Mouse (Mus musculus) cerebellum, postnatal 25 days (tissue): ENCODE data around the gene Tle3.

Experiments
- DNase-seq, 2 experiments: peaks; one replicate each; pipeline ENCODE4 v3.0.0; 2021; ENCODE audit warnings: mixed read lengths in 2 of 2

Gene Tle3

DNA sequence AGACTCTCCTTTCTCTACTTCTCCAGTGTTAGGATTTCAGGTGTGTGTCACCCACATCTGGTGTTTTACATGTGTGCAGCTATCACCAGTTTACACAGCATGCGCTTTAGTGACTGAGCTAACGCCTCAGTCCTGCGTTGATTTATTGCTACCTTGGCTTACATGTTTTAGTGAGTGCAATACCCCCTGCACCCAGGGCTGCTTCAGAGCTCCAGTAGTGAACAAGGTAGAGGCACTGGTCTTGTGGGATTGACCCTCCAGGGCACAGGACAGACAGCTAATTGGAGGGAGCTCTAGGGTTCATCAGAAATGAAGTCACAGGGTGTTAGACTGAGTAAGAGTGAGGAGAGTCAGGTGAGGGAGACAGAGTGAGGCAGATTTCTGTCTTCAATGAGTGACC is 12.4 kb upstream of the Tle3 start:
- no peak for DNase-seq

DNA sequence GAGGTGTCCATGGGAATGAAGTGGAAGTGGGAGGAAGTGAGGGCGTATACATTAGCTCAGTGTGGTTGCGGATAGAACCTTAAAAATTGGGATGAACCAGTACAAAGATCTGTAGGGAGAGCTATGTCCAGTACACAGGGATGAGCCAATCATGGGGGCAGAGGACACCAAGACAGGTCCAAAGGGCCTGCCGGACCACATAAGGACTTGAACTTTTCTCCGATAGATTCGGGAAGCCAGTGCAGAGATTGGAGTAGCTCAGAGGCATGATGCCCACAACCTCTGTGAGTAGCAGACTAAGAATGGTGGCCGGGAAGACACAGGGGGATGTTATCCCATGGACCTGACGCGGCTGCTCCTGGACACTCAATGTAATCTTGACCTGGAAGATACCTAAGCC is 12.0 kb upstream of the Tle3 start:
- no peak for DNase-seq

DNA sequence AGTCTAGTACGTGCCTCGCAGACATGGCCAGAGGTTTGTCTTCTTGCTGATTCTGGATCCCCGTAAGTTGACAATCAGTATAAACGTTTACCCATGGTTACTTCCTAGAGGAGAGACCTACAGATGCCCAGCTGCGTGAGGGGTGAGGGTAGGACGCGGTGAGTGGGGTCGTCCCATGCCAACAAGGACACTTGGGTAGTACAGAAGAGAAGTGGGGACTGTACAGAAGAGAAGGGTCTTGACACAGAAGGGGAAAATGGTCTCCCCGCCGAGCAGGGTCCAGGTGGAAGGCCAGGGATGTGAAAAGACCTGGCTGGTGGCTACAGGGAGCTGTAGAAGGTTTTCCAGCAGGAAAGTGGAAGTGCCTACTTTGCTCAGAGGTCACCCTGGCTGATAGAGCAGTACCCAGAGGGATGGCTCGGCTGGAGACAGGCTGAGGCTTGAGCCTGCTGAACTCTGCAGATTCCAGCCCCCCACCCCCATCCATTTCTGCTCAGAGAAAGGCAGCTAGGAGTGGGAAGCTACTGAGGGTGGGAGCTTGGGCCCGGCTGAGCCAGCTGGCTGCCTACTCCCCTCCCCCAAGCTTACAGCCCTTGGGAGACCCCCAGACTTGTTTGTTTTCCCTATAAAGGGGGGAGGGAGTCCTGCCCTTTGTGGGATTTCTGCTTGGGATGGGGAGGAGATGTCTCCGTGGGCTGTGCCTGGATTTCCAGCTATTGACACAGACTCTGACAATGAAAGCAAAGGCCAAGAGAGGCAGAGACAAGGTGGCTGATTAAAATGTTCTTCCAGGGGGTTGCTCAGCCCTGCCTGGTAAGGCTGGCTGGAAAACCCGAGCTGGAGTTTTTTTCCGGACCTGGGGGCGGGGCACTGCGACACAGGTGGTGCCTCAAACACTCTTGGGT is 11.2 kb upstream of the Tle3 start:
- DNase-seq, result peak in 1 of 2 experiments; percentile 49

DNA sequence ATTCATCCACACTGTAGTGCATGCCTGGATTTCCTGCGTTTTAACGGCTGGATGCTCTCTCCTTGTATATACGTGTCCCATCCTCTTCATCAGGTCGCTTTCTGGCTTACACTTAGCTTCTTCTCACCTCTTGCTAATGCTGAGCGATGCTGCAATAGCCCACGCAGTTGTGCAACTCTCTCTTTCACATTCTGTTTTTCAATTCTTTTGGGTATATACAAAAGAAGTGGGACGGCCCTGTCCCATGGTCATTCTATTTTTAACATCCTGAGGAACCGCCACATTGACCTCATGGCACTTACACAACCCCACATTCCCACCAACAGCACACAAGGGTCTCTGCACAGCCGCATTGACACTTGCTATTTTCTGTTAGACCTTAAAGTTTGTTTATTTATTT is 9.0 kb upstream of the Tle3 start:
- no peak for DNase-seq

DNA sequence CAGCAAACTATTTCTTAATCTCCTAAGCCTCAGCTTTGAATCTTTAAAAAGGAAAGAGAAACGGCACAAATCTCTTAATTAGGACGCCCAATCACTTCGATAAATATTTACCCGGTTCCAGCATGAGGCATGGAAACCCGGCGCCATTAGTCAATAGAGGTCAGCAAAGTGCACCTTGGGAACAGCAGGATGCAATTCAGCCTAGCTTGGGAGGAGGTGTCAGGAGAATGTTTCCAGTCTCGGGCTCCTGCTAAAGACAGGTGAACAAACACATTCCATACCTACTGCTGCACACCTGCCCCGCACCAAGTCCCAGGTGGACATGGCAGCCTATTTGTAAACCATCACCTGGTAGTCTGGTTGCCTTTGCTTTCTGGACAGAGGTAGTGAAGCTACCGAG is 6.1 kb upstream of the Tle3 start:
- DNase-seq, result no peak

DNA sequence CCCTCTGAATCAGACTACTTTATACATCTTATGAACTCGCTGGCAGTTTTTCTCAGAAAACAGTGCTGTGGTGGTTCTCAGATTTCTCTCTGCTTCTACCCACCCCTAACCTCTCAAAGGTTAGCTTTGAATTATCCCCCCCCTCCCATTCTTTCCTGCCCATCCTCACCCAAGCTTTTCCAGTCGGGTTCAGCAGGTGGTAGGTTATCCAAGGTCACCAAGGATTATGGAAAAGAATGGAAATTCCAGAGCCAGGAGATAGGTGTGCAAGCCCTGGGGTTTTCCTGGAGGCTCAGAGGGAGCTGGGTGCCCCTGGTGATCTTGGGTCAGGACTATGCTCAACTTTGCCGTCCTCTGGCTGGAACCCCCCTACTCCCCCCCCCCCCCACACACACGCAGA is 5.0 kb upstream of the Tle3 start:
- DNase-seq, result no peak

DNA sequence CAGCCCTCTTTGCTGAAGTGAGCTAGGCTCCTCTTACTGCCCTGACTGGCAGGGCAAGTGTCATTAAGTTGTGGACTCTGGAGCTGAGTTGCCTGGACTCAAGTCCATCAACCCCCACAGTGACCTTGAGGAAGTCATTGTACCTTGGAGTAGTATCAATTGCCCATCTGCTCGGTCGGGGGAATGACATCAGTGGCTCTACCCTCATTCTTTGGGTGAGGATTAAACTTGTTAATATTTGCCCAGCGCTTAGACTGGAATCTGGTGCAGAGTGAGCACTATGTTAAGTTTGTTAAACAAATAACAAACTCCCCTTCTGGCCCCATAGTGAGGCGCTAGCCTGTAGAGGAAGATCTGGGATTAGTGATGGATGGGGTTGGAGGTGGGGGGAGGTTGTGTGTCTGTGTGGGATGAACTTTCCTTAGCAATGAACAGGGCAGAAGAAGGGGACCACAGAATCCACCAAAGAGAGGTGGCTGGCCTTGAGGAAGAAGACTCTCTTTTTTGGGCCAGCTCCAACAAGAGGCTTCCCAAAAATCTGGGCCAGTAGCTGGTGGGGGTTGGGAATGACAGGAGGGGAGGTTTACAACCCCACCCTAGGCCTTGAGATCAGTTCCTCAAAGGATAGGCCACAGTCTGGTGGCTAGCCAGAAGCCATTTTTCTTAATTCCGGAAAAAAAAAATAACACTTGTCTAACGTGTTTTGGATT is 4.2 kb upstream of the Tle3 start:
- DNase-seq, result no peak

DNA sequence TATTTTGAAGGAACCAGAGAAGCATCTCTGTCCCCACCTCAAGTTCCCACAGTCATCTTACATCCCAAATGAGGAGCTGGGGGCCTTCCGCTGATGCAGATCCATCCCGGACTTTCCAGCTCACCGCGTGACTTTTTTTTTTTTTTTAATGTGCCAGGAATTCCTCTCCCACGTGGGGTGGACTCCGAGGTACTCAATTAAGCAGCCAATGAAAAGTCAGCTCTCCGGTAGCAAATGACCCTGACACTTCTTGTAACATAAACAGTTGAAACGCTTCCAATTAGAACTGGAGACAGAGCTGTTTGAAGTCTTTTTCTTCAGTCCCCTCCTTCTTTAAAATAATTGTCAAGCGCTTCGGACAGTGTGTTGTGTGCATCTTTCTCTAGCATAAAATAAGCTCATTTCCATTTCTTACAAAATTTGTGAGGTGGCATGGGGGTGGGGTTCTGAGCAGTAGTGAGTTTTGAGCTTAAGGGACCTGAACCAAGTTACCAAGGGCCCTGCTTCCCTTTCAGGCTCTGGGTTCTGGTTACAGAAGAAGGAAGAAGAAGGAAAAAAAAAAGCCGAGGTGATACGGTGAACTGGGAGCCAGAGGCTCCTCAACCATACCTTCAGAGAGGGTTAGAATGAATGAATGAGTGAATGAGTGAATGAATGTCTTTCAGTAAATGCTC is 3.5 kb upstream of the Tle3 start:
- peak; percentile 67 to 68 for DNase-seq

DNA sequence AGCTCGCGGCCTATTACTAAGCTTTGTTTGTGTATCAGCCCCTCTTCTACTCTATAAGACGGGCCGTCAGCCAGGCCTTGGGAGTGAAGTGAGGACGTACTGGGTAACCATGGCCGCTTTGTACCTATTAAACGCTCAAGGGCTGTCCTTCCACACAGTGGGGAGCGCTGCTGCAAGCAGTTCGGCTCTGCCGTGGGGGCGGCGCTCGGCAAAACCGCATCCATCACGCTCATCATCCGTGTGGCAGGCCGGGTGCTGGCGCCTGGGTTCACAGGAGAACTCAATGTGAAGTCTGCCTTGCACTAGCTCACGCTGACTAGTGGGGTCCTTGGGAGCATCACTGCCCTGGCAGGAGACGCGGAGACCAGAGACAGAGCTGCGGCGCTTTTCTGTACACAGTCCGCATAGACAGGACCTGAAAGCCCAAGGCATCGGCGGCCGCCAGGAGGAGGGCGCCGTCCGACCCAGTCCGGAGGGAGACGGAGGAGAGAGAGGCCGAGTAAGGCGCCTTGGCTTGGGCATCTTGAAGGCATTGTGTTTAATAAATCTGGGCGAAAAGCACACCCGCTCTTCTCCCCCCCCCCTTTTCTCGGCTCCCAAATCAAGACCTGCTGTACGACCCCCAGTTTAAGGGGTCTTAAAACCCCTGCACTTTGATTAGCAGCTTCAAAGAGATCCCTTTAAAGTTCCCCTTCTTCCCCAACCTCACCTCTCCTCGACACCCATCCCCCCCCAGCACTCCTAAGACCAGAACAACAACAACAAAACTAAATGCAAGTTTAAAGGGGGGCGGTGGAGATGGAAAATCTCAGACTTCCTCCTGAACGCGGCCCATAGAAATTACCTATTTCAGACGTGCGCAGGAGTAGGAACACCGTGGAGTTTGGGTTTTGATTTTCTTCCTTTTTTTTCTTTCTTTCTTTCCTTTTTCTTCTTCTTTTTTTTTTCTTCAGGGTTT is 2.6 kb upstream of the Tle3 start:
- DNase-seq, result peak; percentile 78 to 79

DNA sequence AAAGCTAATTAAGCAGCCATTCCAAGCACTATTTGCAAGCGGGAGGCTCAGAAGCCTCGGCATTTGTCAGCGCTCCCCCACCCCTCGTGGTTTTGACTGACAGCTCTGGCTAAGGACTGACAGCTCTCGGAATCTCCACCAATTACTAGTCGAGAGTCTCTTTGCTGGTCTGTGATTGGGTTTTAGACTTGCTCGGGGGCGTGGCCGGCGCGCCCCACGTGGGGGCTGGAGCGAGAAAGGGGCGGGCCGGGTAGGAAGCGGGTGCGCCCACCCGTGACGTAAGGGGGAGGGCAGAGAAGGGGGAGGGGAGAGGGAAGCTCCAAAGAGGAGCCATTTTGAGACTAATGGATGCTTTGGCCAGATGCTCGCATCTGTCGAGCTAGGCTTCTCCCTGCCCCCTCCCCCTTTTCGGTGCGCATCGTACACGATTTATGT is 1.7 kb upstream of the Tle3 start:
- DNase-seq, result peak; percentile 100

DNA sequence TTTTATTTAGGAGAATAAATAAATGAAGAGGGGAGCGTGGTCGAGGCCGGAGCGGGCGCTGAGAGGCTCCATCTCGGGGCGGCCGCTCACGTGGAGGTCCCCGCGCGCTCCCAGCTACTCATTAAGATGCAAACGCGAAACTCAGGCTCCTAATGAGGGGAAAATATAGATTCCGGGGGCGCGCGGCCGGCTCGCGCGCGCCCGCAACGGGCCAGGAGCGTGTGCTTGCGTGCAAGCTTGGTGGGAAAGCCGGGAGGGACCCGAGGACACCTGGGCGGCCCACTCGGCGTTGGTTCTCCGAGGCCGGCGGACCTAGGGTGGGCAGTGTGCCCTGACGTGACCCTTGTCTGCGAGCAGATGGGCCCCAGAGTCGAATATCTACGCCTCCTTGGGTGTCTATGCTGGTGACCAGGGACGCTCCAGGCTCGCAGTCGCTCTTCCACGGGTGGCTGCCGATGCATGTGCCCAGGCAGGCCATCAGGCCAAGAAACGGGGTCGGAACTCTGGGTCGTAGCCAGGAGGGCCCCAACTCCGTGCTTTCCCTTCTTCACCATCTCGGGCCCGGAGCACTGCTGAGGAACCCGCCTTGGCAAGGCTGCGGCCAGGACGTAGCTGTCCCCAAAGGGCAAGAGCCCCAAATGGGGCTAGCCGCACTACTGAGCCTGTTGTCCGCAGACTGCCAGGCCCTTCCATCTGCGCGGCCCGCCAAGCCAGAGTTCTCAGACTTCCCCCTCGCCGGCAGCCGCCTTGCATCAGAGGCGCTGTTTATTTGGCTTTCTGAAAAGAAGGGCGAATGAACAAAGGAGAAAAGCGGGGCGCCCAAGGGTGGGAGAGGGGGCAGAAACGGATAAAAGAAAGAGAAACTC is 1.0 kb upstream of the Tle3 start:
- DNase-seq, result peak; percentile 84 to 86

DNA sequence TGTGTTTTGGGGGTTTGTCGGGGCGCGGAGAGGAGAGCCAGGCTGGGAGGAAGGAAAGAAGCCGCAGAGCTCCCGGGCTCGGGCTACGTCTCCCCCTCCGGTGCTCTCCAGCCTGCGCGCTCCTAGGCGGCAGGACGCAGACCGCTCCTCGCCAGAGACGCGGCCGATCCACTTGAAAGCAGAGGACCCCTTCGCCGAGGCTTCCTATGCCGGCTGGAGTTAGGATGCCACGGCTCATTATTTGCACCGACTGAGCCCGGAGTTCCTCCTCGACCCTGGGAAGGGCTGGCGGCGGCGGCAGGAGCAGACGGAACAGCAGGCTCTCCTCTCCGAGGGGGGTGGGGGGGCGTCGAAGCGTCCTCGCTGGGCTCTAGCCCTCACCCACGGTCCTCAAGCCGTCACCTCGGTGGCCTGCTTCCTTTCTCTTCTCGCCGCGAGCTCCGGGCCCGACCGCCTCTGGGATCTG is 377 bp downstream of the Tle3 start:
- no peak for DNase-seq

DNA sequence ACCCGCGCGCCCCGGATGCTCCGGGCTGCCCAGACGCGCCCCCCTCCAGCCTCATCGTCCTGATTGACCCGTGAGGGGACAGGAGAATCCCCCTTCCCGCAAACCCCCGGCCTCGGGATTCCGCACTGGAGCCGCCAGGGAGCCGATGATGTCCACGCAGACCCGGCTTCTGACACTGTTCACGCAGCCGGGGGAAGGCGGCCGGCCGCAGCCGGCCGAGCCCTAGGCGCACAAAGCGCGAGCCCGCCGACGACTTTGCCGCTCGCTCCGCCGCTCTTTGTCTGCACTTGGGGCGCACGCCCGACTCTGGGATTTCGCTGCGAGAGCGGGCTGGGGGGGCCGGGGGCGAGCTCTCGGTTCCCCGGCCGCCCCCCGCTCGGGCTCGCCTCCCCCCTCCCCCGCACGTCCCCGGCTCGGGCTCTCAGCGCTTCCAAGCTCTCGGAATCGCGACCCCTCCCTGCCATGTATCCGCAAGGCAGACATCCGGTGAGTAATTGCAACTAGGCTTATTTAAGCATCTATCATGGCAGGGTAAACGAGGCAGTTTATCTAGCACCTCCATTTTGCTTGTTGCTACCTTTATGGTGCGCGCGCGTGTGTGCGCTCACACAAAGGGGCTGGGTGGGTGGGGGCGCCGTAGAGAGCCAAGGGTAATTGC is 939 bp downstream of the Tle3 start:
- peak; percentile 70 to 77 for DNase-seq

DNA sequence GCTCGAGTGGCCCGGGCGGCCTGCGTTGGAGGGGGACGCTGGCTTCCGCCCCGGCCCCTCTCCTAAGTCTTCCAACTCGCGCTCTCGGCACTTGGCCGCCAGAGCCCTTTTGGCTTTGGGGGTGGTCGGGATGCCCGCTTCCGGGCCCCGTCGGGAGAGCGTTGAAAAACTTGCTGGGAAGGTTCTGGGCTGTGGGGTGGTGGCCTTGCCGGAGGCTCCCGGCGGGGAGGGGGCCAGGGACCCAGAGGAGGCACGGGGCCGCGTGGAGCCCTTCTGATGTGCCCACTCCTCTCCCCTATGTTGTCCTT is 1.4 kb downstream of the Tle3 start:
- DNase-seq, result peak; percentile 57

DNA sequence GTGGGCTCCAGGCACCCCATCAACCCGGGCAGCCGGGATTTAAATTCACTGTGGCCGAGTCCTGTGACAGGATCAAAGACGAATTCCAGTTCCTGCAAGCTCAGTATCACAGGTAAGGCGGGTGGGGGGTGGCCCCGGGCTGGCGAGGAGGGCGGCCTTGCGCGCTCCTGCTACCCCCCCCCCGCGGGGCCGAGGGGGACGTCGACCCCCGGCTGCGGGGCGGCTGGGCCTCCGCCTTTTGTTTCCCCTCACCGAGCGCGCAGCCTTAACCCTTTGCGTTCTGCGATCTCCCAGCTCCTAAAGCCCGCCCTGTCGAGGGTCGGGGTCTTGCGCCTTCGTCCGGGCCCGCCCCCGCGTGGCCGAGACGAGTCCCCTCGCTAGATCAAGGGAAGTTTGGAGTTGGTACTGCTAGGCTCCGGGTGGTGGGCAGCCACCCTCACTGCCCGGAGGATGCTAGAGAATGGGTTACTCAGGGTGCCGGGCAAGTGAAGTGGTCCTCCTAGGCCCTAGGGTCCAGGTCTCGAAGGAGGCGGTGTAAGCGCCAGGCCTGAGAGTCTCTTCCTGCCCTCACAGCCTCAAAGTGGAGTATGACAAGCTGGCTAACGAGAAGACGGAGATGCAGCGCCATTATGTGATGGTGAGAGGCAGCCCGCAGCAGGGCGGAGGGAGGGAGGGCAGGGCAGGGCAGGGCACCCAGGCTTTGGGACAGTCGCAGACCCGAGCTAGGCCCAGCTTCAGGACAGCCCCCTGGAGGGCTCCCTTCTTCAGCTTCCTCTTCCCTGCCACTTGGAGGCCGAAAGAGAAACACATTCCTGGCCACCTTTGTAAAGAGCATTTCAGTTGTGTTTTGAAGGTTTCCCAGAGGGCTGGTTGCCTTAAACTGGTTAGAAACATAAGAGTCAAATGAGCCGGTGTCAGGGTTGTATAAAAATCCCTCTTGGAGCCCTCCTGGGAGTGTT is 2.1 kb downstream of the Tle3 start:
- DNase-seq, result peak; percentile 62 to 69

DNA sequence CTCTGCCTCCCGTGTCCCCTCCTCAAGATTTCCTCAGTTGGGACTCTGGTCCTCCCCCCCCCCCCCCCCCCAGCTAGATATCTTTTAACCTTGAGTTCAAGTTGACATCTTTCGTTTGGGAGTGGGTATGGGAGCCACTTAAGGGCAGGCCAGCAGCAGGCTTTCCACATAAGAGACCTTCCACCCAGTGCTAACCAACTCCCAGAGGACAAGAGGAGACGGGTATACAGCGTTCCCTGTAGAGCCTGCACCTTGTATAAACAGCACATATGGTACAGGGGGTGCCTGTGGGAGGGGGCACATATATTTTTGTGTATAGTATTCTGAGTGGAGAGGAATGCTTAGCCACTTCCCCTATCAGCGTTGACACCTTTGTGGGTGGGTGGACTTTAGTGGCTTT is 2.8 kb downstream of the Tle3 start:
- no peak for DNase-seq

DNA sequence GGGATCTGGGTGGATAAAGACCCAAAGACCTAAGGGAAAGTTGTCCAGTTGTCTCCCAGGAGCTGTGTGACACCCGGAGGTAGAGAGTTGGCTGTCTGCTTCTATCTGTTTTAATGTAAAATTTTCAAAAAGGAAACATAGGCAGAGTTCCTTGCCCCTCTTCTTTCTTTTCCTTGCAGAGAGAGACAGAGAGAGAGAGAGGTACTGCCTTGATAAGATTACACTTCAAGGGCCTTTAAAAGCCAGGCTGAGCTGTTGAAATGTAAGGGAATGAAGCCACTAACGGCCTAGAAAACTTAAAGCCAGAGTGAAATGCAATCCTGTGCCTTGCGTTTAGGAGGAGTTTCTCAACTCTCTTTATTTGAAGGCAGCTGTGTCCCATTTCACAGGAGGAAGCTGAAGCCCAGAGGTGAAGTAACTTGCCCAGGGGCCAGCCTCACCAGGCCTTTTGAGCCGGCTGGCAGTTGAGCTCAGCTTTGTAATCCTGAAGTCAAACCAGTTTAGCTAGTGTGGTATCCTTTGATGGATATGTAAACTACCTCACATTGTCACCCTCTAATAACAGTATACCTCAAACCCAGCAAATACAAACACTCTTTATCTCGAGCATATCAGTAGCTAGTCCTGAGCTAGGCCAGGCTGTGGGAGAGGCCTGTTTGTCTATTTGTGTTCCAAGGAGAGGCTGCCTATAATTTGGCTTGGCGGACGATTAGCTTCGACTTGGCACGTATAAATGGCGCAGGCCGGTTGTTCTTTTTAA is 3.8 kb downstream of the Tle3 start:
- DNase-seq, result peak in 1 of 2 experiments; percentile 38

DNA sequence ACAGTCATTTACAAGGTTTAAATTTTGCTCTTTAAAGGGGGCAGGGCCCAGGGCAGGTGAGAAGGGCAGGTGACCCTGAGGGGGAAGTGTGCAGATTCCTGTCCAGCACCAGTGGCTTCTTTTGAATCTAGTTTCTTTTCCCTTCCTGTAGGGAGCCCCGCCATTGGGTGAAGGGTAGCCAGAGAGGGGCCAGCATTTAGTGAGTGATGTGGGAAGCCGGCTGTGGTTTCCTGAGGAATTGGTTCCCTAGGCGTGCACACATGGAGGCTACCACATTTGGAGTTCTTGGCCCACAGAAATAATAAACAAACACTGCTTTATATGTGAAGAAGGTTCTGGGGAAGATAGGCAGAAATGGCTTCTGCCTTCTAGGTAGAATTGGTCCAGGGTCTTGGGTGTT is 4.5 kb downstream of the Tle3 start:
- no peak for DNase-seq
